Mouse (Mus musculus) T-helper 1 cell (primary cell): Measurements from ENCODE around the gene Pidd1.
"Not testable (repeated sequence)": the region's sequence is repeated elsewhere in the genome, so short reads cannot be mapped to it uniquely, and the experiment has no call there.

Source experiments
- in situ Hi-C: fragments of 300-600 bp; cut with MboI, MseI; formaldehyde crosslinking; loops from one replicate; pipeline ENCODE4 v1.15.1; 2025; ENCODE audit warnings: high pct_unique_total_duplicates

The Pidd1 gene

GRCm38 (mm10) chr7:141460001-141460390 is 16.2 kb upstream of the Pidd1 start:
- in situ Hi-C loops, result no loop called here

- in situ Hi-C loops, result no loop called here
Measured at GRCm38 (mm10) chr7:141459301-141459711, 15.5 kb upstream of the Pidd1 start.

- in situ Hi-C loops, result no loop called here
Measured at GRCm38 (mm10) chr7:141458661-141459060, 14.8 kb upstream of the Pidd1 start.

GRCm38 (mm10) chr7:141457986-141458660 is 14.3 kb upstream of the Pidd1 start:
- in situ Hi-C loops, result no loop called here

GRCm38 (mm10) chr7:141457236-141457635 is 13.4 kb upstream of the Pidd1 start:
- in situ Hi-C loops, result no loop called here

- in situ Hi-C loops, result no loop called here
Measured at GRCm38 (mm10) chr7:141456739-141457138, 12.9 kb upstream of the Pidd1 start.

- in situ Hi-C loops, result no loop called here
Measured at GRCm38 (mm10) chr7:141455610-141456314, 11.9 kb upstream of the Pidd1 start.

GRCm38 (mm10) chr7:141454967-141455551 is 11.2 kb upstream of the Pidd1 start, which contains the start of gene Pnpla2:
Gene Pnpla2 (plus strand): TSS chr7:141455198.
- in situ Hi-C loops, result loop anchor here (5.0 kb wide), 1 partner anchor 43 kb away; the partner anchor contains the start of gene Gatd1

- in situ Hi-C loops, result loop anchor here (5.0 kb wide), 1 partner anchor 41 kb away; the partner anchor contains the start of gene Gatd1
Measured at GRCm38 (mm10) chr7:141453636-141454035, 9.8 kb upstream of the Pidd1 start.

- in situ Hi-C loops, result loop anchor here (5.0 kb wide), 1 partner anchor 40 kb away; the partner anchor contains the start of gene Gatd1
Measured at GRCm38 (mm10) chr7:141451928-141452327, 8.1 kb upstream of the Pidd1 start.

GRCm38 (mm10) chr7:141447110-141447991 is 3.5 kb upstream of the Pidd1 start, which contains the start of gene Rplp2:
Gene Rplp2 (plus strand): TSS chr7:141447370.
- in situ Hi-C loops, result no loop called here

- in situ Hi-C loops, result not testable (repeated sequence)
Measured at GRCm38 (mm10) chr7:141446374-141446773, 2.5 kb upstream of the Pidd1 start.

GRCm38 (mm10) chr7:141443081-141443821 is 574 bp downstream of the Pidd1 start:
- in situ Hi-C loops, result no loop called here

GRCm38 (mm10) chr7:141442199-141442598 is 1.6 kb downstream of the Pidd1 start:
- in situ Hi-C loops, result no loop called here

GRCm38 (mm10) chr7:141441460-141441859 is 2.4 kb downstream of the Pidd1 start:
- in situ Hi-C loops, result no loop called here

- in situ Hi-C loops, result no loop called here
Measured at GRCm38 (mm10) chr7:141440613-141441012, 3.2 kb downstream of the Pidd1 start.

- in situ Hi-C loops, result no loop called here
Measured at GRCm38 (mm10) chr7:141439811-141440210, 4.0 kb downstream of the Pidd1 start.

- in situ Hi-C loops, result no loop called here
Measured at GRCm38 (mm10) chr7:141439140-141439679, 4.6 kb downstream of the Pidd1 start.

GRCm38 (mm10) chr7:141438201-141438968 is 5.4 kb downstream of the Pidd1 start:
- in situ Hi-C loops, result no loop called here
